Comparison of ENCODE assay signal across 14 mouse cellular contexts in the genomic region with DNA sequence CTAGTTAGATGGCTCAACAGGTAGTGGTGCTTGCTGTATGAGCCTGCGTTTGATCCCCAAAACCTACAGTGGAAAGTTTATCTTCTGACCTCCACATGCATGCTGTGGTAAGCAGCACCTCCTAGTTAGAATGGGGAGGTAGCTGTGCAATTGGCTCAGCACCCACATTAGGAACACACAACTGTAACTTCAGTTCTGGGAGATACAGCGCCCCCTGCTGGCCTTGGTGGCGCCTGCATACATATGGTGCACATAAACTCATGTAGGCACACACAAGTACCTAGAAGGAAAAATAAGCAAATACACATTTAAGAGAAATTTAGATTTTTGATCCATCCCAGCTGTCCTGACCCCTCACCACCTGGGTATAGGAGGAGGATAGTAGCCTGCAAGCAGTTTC. TPM values are rescaled to one million over a fixed set of nuclear protein-coding genes. Genes with fewer than 3 reads are reported as not detected.
DNase-seq lines count a peak whose midpoint lies in the region; TF ChIP-seq lines count a peak whose summit lies in the region.
"Had no signal": no experiment of that assay in that cellular context is flagged by ENCODE, and none has a peak within 500 bp of the region (broad histone marks: within the 10 kb centered on the region; RNA-seq: fewer than 3 reads in every experiment).

No protein-coding gene starts in this region.

- 73% methylated on average over 3 of the region's 3 CpGs for WGBS in liver, adult 2 months

- TF ChIP-seq CTCF in gastrocnemius, adult 2 months (IDR thresholded peaks at IDR 0.05) = peak; percentile 36
- peak; percentile 24; the same call in 1 of the 2 replicates for TF ChIP-seq CTCF in liver, adult 2 months (IDR thresholded peaks at IDR 0.05; ENCODE audit: low read depth, low read length)
- peak; percentile 90 for TF ChIP-seq CTCF in E14TG2a.4 (conservative IDR thresholded peaks at IDR 0.05; ENCODE audit: low read length)
- TF ChIP-seq CTCF in bone marrow macrophage, adult 2 months (IDR thresholded peaks at IDR 0.05; ENCODE audit: low read depth, low read length) = peak; percentile 22; the same call in 1 of the 2 replicates

- peaks cover 4% of the 10 kb centered on the region; the same call in 1 of the 2 replicates for H3K9me3 ChIP-seq in E14TG2a.4 (ENCODE audit: low read length)

- DNase-seq in gastrocnemius, adult 2 months = no peak
- DNase-seq in gastrocnemius, adult 8-10 months (ENCODE audit: low spot score in 2 of 2) = no peak
- no peak for DNase-seq in liver, adult 2 months (ENCODE audit: extremely low read depth, low read depth, low spot score)
- no peak for DNase-seq in liver
- DNase-seq in right cerebral cortex, postnatal 4 days = no peak
- no peak for DNase-seq in adrenal gland, postnatal 25 days
- DNase-seq: cerebellum, adult 9-11 months; heart, postnatal 14 days; kidney, postnatal 10 days; liver, embryonic 13.5 days; lung, postnatal 4 days had no signal

- no peaks in the 10 kb centered on the region for H3K4me1 ChIP-seq in liver, adult 2 months (ENCODE audit: control insufficient read depth, insufficient read depth, low read length)
- peaks cover 21% of the 10 kb centered on the region for H3K4me1 ChIP-seq in E14TG2a.4 (replicated peaks; ENCODE audit: low read depth, low read length)
- no peaks in the 10 kb centered on the region for H3K4me1 ChIP-seq in bone marrow macrophage, adult 2 months (ENCODE audit: control insufficient read depth, insufficient read depth, low read length)
- H3K4me1 ChIP-seq: liver, embryonic 13.5 days had no signal

- TF ChIP-seq POLR2A in liver, adult 2 months (IDR thresholded peaks at IDR 0.05; ENCODE audit: extremely low read depth, insufficient read depth, low read length) = no peak
- TF ChIP-seq POLR2A in bone marrow macrophage, adult 2 months (IDR thresholded peaks at IDR 0.05; ENCODE audit: borderline replicate concordance, low read depth, low read length) = no peak

- no peak overlapping the region for H3K4me3 ChIP-seq in gastrocnemius, adult 2 months
- no peak overlapping the region for H3K4me3 ChIP-seq in liver, adult 2 months (ENCODE audit: insufficient read depth, low read depth, low read length)
- H3K4me3 ChIP-seq in E14TG2a.4 (replicated peaks; ENCODE audit: low read length) = no peak overlapping the region
- H3K4me3 ChIP-seq in bone marrow macrophage, adult 2 months (ENCODE audit: insufficient read depth, low read length) = no peak overlapping the region
- H3K4me3 ChIP-seq: liver, embryonic 13.5 days; myocyte had no signal

- no peak overlapping the region for H3K9ac ChIP-seq in liver, adult 2 months (ENCODE audit: low read depth, low read length)
- H3K9ac ChIP-seq: liver, embryonic 13.5 days had no signal

- no peaks in the 10 kb centered on the region for H3K79me2 ChIP-seq in liver, adult 2 months (ENCODE audit: control insufficient read depth, insufficient read depth, low read length)

- intact Hi-C loops in gastrocnemius, adult 2 months (cut with DNase I) = no loop called here

- no peak overlapping the region for H3K27ac ChIP-seq in gastrocnemius, adult 2 months
- no peak overlapping the region for H3K27ac ChIP-seq in liver, adult 2 months (replicated peaks; ENCODE audit: insufficient read depth, low read depth, low read length)
- no peak overlapping the region for H3K27ac ChIP-seq in bone marrow macrophage, adult 2 months (ENCODE audit: insufficient read depth, low read depth, low read length)
- H3K27ac ChIP-seq: liver, embryonic 13.5 days had no signal

- no peaks in the 10 kb centered on the region for H3K36me3 ChIP-seq in liver, adult 2 months (ENCODE audit: control insufficient read depth, insufficient read depth, low read length)
- no peaks in the 10 kb centered on the region for H3K36me3 ChIP-seq in E14TG2a.4 (ENCODE audit: insufficient read depth, low read length)
- H3K36me3 ChIP-seq: liver, embryonic 13.5 days had no signal

- peaks cover 3% of the 10 kb centered on the region; the same call in 1 of the 2 replicates for H3K27me3 ChIP-seq in liver, adult 2 months (ENCODE audit: control insufficient read depth, insufficient read depth, low read length)
- 0 out of 2 replicates have a peak, but pooled peaks cover 12% of the 10 kb centered on the region for H3K27me3 ChIP-seq in E14TG2a.4 (ENCODE audit: insufficient read depth, low read length)

RNA-seq across cellular contexts. Expression of gene Pop5, which starts 13.2 kb away (rescaled TPM):
- total RNA-seq in gastrocnemius, adult 2 months (2021) = 10 to 100 TPM; 27.8 to 51.7 TPM
- total RNA-seq in gastrocnemius, adult 8-10 months (2022) = 10 to 100 TPM; 27.3 to 40.7 (median 38.0) TPM
- total RNA-seq in liver, adult 2 months (2014; rRNA removed) = 56.2 and 59.2 TPM in 2 replicates
- polyA plus RNA-seq in liver, adult 2 months (2012; rRNA removed) = 70.3 and 91.0 TPM in 2 replicates
- 38.3 and 54.2 TPM in 2 replicates for polyA plus RNA-seq in bone marrow macrophage, adult 2 months (2012; ENCODE audit: insufficient read depth, insufficient read length, missing spikeins)
- total RNA-seq in adrenal gland, postnatal 25 days (2021) = 77.2 and 94.0 TPM in 2 replicates

RNA-seq across cellular contexts. Expression of gene Cabp1, which starts 28.3 kb away (rescaled TPM):
- 1 to 10 TPM in 1 of 2 experiments, under 1 TPM in 1; 0.79 to 1.5 TPM for total RNA-seq in gastrocnemius, adult 2 months (2021)
- total RNA-seq in gastrocnemius, adult 8-10 months (2022) = 1 to 10 TPM in 1 of 4 experiments, under 1 TPM in 3; 0.22 to 1.1 (median 0.38) TPM
- total RNA-seq in liver, adult 2 months (2014; rRNA removed) = 0.09 TPM in 1 of 2 replicates, not detected in the other
- 0.07 and 0.21 TPM in 2 replicates for polyA plus RNA-seq in liver, adult 2 months (2012; rRNA removed)
- not detected in 2 replicates for polyA plus RNA-seq in bone marrow macrophage, adult 2 months (2012; ENCODE audit: insufficient read depth, insufficient read length, missing spikeins)
- total RNA-seq in adrenal gland, postnatal 25 days (2021) = 36.4 and 44.4 TPM in 2 replicates
- polyA plus RNA-seq: liver, embryonic 13.5 days had no signal

RNA-seq across cellular contexts. Expression of gene Rnf10, which starts 50.2 kb away (rescaled TPM):
- 100 to 1,000 TPM; 269 to 274 TPM for total RNA-seq in gastrocnemius, adult 2 months (2021)
- 100 to 1,000 TPM; 304 to 367 (median 342) TPM for total RNA-seq in gastrocnemius, adult 8-10 months (2022)
- 32.1 and 42.9 TPM in 2 replicates for total RNA-seq in liver, adult 2 months (2014; rRNA removed)
- polyA plus RNA-seq in liver, adult 2 months (2012; rRNA removed) = 79.2 and 81.3 TPM in 2 replicates
- 94.9 and 105 TPM in 2 replicates for polyA plus RNA-seq in bone marrow macrophage, adult 2 months (2012; ENCODE audit: insufficient read depth, insufficient read length, missing spikeins)
- 269 and 281 TPM in 2 replicates for total RNA-seq in adrenal gland, postnatal 25 days (2021)

RNA-seq across cellular contexts. Expression of gene Coq5, which starts 57.0 kb away (rescaled TPM):
- 100 to 1,000 TPM in 1 of 2 experiments, 10 to 100 TPM in 1; 63.8 to 112 TPM for total RNA-seq in gastrocnemius, adult 2 months (2021)
- total RNA-seq in gastrocnemius, adult 8-10 months (2022) = 10 to 100 TPM; 73.1 to 89.5 (median 82.1) TPM
- 20.7 and 24.6 TPM in 2 replicates for total RNA-seq in liver, adult 2 months (2014; rRNA removed)
- 13.7 and 13.9 TPM in 2 replicates for polyA plus RNA-seq in liver, adult 2 months (2012; rRNA removed)
- 21.4 and 25.6 TPM in 2 replicates for polyA plus RNA-seq in bone marrow macrophage, adult 2 months (2012; ENCODE audit: insufficient read depth, insufficient read length, missing spikeins)
- total RNA-seq in adrenal gland, postnatal 25 days (2021) = 51.0 and 53.0 TPM in 2 replicates

Comparison
In these comparisons a context has a peak if more than half of its experiments do, and no peak if none do; other contexts are left out.
1. CTCF ChIP-seq: peak in every context shown above with its lines; median percentile 90 in E14TG2a.4; 36 in gastrocnemius, adult 2 months; 24 in liver, adult 2 months; 22 in bone marrow macrophage, adult 2 months.
2. RNA of gene Cabp1, which starts 28.3 kb away (total RNA-seq): 36.4 to 44.4 TPM in adrenal gland, postnatal 25 days; 0.79 to 1.5 TPM in gastrocnemius, adult 2 months, 0.22 to 1.1 TPM in gastrocnemius, adult 8-10 months and 0.09 TPM in liver, adult 2 months; every median in the first group is over 10 times any median in the second.